Mouse (Mus musculus) frontal cortex, postnatal 25 days (tissue): ENCODE data around the gene Dnal1.

Experiments used
- DNase-seq, 2 experiments: peaks; one replicate each; pipeline ENCODE4 v3.0.0; 2022; ENCODE audit warnings: low spot score in 2 of 2

Dnal1 gene

DNA sequence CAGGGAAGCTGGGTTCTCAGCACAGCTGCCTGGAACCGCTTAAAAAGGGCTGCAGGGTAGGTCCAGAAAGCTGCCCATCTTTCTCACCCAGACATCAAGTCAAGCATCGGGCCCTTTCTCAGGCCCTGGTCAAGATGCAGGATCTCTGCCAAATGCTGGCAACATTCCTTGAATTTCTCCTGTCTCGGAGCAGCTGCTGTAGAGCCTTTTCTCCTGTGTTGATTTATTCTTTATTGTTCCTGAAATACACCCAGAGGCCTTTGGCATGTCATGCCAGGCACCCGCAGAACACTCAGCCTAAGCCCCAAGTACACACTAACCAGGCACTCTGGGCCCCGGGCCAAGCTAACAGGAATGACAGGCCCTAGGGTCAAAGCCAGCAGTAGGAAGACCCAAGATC lies 72.8 kb downstream of the Dnal1 start:
- DNase-seq: no peak

DNA sequence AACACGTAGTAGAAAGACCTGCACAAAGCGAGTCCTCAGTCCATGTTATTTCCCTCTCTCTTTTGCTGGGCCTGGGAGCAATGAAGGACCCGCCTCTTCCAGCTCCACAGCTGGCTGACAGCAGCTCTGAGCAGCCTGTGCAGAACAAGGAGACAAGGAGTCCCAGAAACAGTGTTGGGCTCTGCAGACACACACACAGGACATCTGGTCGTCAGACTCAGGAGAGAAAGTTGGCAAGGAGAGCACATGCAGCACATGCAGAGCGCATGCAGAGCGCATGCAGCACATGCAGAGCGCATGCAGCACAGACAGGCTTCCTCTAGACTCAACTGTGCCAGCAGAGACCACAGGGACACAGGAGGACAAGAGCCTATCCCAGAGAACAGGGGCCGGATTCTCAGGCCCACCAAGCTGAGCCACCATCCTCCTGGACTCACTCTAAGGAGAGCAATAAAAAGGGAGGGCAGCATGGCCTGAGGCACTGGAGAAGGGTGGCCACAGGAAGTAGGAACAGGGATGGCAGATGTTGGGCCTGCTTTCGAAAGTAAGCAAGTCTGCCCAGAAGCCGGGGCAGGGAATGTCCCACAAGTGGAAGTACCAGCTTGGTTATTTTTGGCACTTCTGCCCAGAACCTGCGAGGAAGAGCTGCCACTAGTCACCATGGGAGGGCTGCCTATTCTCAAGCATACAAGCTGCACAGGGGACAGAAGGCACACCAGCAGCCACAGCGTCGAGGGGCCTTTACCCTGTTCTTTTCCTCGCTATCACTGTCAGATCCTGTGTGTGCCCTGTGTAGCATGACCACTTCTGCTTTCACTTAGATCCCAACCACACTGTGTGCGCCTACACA lies 73.8 kb downstream of the Dnal1 start:
- no peak for DNase-seq

GRCm38 (mm10) chr12:84188881-84189444 lies 74.8 kb downstream of the Dnal1 start:
- no peak for DNase-seq

- DNase-seq: no peak
Measured at GRCm38 (mm10) chr12:84190151-84190820, 76.1 kb downstream of the Dnal1 start.

DNA sequence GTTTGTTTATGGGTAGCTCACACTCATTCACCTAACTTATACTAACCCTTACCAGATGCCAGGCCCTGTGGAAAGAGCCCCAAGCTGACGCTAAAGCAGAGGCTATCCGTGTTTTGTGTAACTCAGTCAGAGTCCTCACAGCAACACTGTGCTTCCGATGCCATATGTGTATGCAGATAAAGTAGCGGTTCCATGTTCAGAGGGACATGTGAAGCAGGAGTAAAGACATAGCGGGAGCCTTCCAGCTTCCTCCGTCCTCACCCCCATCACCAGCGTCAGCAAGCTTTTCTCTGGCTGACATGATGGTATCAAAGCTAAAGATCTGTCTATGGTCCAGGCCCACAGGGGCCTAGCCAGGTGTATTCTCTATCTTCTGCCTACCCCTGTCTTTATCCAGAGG lies 77.0 kb downstream of the Dnal1 start:
- no peak for DNase-seq

- DNase-seq: no peak
Measured at GRCm38 (mm10) chr12:84191770-84192169, 77.6 kb downstream of the Dnal1 start.

GRCm38 (mm10) chr12:84192280-84192679 lies 78.1 kb downstream of the Dnal1 start:
- no peak for DNase-seq

DNA sequence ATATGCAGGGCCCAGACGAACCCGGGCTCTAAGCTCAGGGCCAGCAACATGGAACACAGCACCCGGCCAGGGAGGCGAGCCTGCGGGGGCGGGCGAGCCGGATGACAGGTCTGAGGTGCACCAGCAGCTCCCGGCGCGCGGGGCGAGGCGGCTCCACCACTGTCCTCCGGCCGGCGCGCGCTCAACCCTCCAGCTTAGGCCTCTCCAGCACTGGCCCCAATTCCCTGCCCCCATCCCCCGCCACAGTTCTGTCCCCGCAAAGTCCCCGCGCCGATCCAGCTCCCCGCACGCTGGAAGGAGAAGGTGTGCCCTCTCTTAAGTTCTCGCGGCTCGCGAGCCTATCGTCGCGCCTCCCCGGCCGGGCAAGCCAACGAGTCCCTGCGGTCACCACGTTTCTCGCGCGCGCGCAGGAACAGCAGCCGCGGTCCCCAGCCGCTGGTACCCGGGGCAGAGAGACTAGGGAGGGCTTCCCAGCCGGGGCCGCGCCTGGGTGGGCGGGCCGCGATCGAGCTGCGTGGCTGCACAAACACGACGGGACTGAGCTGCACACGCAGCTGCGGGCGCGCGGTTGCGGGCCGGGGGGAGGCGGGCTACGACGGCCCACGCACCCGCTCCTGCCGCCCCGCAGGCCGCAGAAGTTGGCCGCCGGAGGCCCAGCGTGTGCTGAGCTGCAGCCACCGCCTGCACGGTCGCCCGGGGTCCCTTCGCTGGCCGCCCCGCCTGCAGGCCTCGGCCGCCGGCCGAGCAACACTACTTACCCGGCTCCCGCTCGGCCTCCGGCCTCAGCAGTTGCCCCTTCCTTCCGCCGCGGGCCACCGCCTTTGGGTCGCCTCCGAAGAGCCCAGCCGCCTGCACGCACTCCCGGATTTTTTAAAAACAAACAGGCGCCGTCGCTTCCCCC lies 78.8 kb downstream of the Dnal1 start:
- peak in 1 of 2 experiments; percentile 33 for DNase-seq

GRCm38 (mm10) chr12:84193642-84194399 lies 79.7 kb downstream of the Dnal1 start:
- DNase-seq: peak; percentile 78 to 81

- no peak for DNase-seq
Measured at GRCm38 (mm10) chr12:84194400-84195109, 80.4 kb downstream of the Dnal1 start.

DNA sequence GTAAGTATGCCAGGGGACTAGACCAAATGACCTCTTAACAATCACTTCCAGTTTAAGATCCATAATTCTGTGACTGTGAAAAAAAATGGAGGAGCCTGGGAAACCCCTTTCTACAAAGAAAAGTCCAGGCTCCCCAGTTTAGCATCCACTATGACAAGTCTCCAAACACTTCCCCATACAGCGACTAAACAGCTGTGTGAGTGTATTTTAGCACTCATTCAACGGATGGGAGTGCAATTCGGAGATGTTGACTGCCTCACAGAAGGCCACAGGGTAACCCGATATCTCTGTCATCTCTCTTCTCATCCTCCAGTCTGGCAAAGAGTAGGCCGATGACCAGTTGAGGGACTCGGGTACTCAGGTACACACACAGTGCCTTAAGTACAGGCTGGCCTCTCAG lies 81.0 kb downstream of the Dnal1 start:
- DNase-seq: no peak
